Mouse (Mus musculus): Measurements from ENCODE around the gene Srsf11. TPM values are rescaled to one million over a fixed set of nuclear protein-coding genes. Genes with fewer than 3 reads are reported as not detected.

The Srsf11 gene
- polyA plus RNA-seq, 1 experiment from 2014 or later: 306 TPM

- no peak overlapping the region for H3K4me3 ChIP-seq
- WGBS: 100% methylated on average over 2 of the region's 2 CpGs
Observed at GRCm38 (mm10) chr3:157971151-157971550, 65.3 kb downstream of the Srsf11 start.

More at GRCm38 (mm10) chr3:157971151-157971550, 65.3 kb downstream of the Srsf11 start:
- no peaks in the 10 kb centered on the region for H3K9me3 ChIP-seq
- no peaks in the 10 kb centered on the region for H3K27me3 ChIP-seq
- H3K36me3 ChIP-seq: peaks cover 3% of the 10 kb centered on the region; the same call in 1 of the 2 replicates
- no peaks in the 10 kb centered on the region for H3K4me1 ChIP-seq (replicated peaks)
- no peak overlapping the region for H3K9ac ChIP-seq
- H3K27ac ChIP-seq (replicated peaks): no peak overlapping the region
- ATAC-seq (ENCODE audit: low read depth): no peak
- no peak overlapping the region for H3K4me2 ChIP-seq

Other genes starting within 250 kb of the Srsf11 start
- gene Cth, start 111.6 kb downstream of the Srsf11 start, polyA plus RNA-seq (2015; fragmentation: Nextera tagmentation; extraction: Ambion mirVana): 2.2 and 2.9 TPM in 2 replicates
- 23.1 and 25.0 TPM in 2 replicates for gene Ankrd13c, start 89.4 kb downstream of the Srsf11 start, polyA plus RNA-seq (2015; fragmentation: Nextera tagmentation; extraction: Ambion mirVana)
- 51.1 and 54.3 TPM in 2 replicates for gene Lrrc40, start within 50 bp of the Srsf11 start, polyA plus RNA-seq (2015; fragmentation: Nextera tagmentation; extraction: Ambion mirVana)

All from neural tube, embryonic 13.5 days (tissue).